Mouse (Mus musculus): ENCODE measurements at regions not wholly inside any gene's neighbourhood (a gene's known extent, or its start where the extent isn't known, plus 50 kb on each side); places are given as distances from the start of the nearest gene placed in this dataset.
A peak's percentile ranks its signal among the peaks of the same experiment; 100 is the strongest.

- DNase-seq (ENCODE audit: low read depth, low spot score), result peak; percentile 71
These were observed 59.2 kb downstream of the Areg start for GRCm38 (mm10) chr5:91198620-91199019.

- DNase-seq (ENCODE audit: low read depth, low spot score), result no peak
These were observed 61.0 kb downstream of the Areg start for GRCm38 (mm10) chr5:91200448-91200847.

GRCm38 (mm10) chr5:91204225-91205005 lies 65.0 kb downstream of the Areg start:
- DNase-seq (ENCODE audit: low read depth, low spot score), result no peak

GRCm38 (mm10) chr5:91205350-91205880 lies 66.0 kb downstream of the Areg start:
- no peak for DNase-seq (ENCODE audit: low read depth, low spot score)

GRCm38 (mm10) chr5:91206569-91207490 lies 67.4 kb downstream of the Areg start:
- peak; percentile 11 for DNase-seq (ENCODE audit: low read depth, low spot score)

- DNase-seq (ENCODE audit: low read depth, low spot score), result no peak
These were observed 80.8 kb downstream of the Areg start for GRCm38 (mm10) chr5:91220174-91220573.

GRCm38 (mm10) chr5:91241656-91242055 lies 102.3 kb downstream of the Areg start:
- no peak for DNase-seq (ENCODE audit: low read depth, low spot score)

GRCm38 (mm10) chr5:91247444-91247843 lies 108.0 kb downstream of the Areg start:
- peak; percentile 1 for DNase-seq (ENCODE audit: low read depth, low spot score)

- no peak for DNase-seq (ENCODE audit: low read depth, low spot score)
These were observed 122.5 kb downstream of the Areg start for GRCm38 (mm10) chr5:91261895-91262294.

GRCm38 (mm10) chr5:91262526-91262925 lies 123.1 kb downstream of the Areg start:
- DNase-seq (ENCODE audit: low read depth, low spot score), result no peak

- peak; percentile 13 for DNase-seq (ENCODE audit: low read depth, low spot score)
These were observed 131.3 kb downstream of the Areg start for GRCm38 (mm10) chr5:91270747-91271146.

- DNase-seq (ENCODE audit: low read depth, low spot score), result no peak
These were observed 131.4 kb downstream of the Btc start for GRCm38 (mm10) chr5:91271416-91271815.

GRCm38 (mm10) chr5:91274411-91274810 lies 128.4 kb downstream of the Btc start:
- no peak for DNase-seq (ENCODE audit: low read depth, low spot score)

- no peak for DNase-seq (ENCODE audit: low read depth, low spot score)
These were observed 124.3 kb downstream of the Btc start for GRCm38 (mm10) chr5:91278466-91278865.

- DNase-seq (ENCODE audit: low read depth, low spot score), result no peak
These were observed 123.3 kb downstream of the Btc start for GRCm38 (mm10) chr5:91279464-91279863.

GRCm38 (mm10) chr5:91282969-91283368 lies 119.8 kb downstream of the Btc start:
- no peak for DNase-seq (ENCODE audit: low read depth, low spot score)

- no peak for DNase-seq (ENCODE audit: low read depth, low spot score)
These were observed 109.7 kb downstream of the Btc start for GRCm38 (mm10) chr5:91293073-91293472.

GRCm38 (mm10) chr5:91294957-91295356 lies 107.8 kb downstream of the Btc start:
- no peak for DNase-seq (ENCODE audit: low read depth, low spot score)

GRCm38 (mm10) chr5:91297068-91297467 lies 105.7 kb downstream of the Btc start:
- peak; percentile 43 for DNase-seq (ENCODE audit: low read depth, low spot score)

GRCm38 (mm10) chr5:91302114-91302513 lies 100.7 kb downstream of the Btc start:
- DNase-seq (ENCODE audit: low read depth, low spot score), result no peak

GRCm38 (mm10) chr5:91302943-91303342 lies 99.9 kb downstream of the Btc start:
- DNase-seq (ENCODE audit: low read depth, low spot score), result no peak

- DNase-seq (ENCODE audit: low read depth, low spot score), result no peak
These were observed 99.1 kb downstream of the Btc start for GRCm38 (mm10) chr5:91303702-91304101.

All from brain, adult 2 months (tissue).